Mouse (Mus musculus) myocyte (in vitro differentiated cells): ENCODE data around the gene Tox4.

Experiments used
- CEBPB ChIP-seq: IDR thresholded peaks from 2 replicates; pipeline ENCODE4 v1.6.1; 2011; ENCODE audit warnings: mild to moderate bottlenecking, moderate library complexity; ENCODE audit not compliant: poor library complexity, insufficient read depth, severe bottlenecking
- MYOD1 ChIP-seq, 3 experiments: IDR thresholded peaks; one replicate each; pipeline ENCODE4 v1.6.1; 2011; ENCODE audit warnings: control low read depth in 2 of 3, low read depth in 2 of 3, mild to moderate bottlenecking in 2 of 3, moderate library complexity in 1 of 3; ENCODE audit not compliant: insufficient read length in 2 of 3, control insufficient read depth in 1 of 3
- POLR2A ChIP-seq: IDR thresholded peaks from one replicate; pipeline ENCODE4 v1.6.1; 2011; ENCODE audit warnings: low read depth, mild to moderate bottlenecking, control low read depth, moderate library complexity; ENCODE audit not compliant: insufficient read length
- REST ChIP-seq: IDR thresholded peaks from one replicate; pipeline ENCODE4 v1.6.1; 2011; ENCODE audit warnings: mild to moderate bottlenecking, control low read depth, moderate library complexity; ENCODE audit not compliant: insufficient read depth, insufficient read length
- SRF ChIP-seq: IDR thresholded peaks from one replicate; pipeline ENCODE4 v1.6.1; 2011; ENCODE audit warnings: low read depth; ENCODE audit not compliant: control insufficient read depth, insufficient read length

DNA sequence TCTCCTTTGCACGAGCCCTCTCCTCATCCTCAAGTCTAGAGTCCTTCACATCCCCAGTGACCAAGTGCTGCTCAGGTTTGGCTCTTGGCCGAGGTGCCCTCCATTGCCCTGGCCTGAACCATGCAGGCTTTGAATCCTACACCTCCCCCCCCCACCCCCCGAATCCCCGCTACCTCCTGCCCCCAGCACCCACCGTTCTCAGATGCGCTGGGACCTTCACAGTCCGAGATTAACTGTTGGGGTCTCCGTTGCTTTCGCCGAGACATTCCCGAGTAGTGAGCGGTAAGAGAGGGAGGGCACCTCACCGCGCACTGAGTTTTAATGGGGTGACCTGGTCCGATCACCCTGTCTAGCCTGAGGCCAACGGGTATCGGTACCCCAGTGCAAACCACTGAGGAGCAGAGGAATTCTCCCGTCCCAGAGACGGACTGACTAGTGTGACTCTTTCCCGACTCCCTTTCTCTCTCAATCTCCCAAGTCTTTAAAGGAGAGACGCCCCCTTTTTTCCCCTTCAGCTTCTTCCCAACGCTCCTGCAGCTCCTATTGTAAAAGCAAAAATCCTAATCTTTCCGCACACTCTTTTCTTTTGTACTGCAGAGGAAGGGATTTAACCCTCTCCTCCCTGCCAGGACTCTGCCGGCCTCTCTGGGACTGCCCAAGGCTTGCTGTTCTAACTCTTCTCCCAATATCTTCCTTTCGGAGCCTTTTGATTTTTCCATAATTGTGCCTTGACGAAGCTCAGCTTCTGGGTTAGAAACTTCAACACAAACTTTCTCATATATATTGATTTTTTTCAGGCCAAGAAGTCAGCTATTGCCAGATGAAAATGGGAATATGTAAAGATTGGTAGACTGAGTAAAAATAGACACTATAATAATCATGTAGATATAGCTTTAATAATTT lies 49.2 kb downstream of the Tox4 start, which contains the start of gene Sall2:
- TF ChIP-seq POLR2A (no peak), CEBPB (no peak), REST (no peak), SRF (no peak), MYOD1 (IDR thresholded peaks at IDR 0.05; ENCODE audit: control insufficient read depth in 1 of 3, insufficient read length in 2 of 3, low read depth in 2 of 3) (no peak)
